8 mouse cellular contexts compared by ENCODE assay signal in the genomic region with DNA sequence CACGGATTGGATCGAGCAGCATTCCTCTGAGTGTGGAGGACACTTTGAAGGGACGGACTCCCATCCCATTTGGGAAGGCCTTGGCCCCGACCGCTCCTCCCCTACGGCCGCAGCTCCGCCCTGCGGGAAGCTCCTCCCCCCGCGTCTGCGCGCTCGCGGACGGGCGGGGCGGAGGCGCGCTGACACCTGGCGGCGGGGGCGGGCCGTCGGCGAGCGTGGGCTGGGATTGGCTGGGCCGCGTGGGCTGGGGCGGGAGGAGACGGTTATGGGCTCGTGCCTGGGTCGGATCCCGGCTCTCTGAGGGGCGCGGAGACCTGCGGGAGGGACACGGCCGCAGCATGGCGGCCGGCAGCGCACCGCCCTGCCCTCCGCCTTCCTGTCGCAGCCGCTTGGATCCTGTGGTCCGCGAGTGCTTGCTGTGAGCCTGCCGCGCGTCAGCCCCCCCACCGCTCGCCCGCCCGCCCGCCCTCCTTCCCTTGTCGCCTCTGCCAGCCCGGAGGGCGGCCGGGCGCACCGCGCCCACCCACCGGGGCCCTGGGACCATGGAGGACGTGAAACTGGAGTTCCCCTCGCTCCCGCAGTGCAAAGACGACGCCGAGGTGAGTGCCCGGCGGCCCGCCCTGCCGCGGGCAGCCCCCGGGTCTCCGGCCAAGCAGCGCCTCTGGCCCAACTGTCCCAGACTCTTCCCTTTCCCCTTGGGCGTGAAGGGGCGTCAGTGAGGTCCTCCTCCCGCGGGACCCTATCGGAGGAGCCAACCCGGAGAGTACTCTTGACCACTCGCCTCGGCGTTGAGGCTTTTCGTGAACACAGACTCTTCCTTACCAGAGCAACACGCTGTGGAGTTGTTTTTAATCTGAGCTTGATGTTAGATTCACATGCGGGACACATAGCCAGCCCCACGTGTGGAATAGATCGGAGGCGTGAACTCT. TPM values are rescaled to one million over a fixed set of nuclear protein-coding genes. Genes with fewer than 3 reads are reported as not detected.
A peak's percentile ranks its signal among the peaks of the same experiment; 100 is the strongest.
DNase-seq lines count a peak whose midpoint lies in the region; ATAC-seq lines count a peak whose summit lies in the region.

Gene Styx, plus strand, starts transcription at position 163 of the 929 bp plus-strand sequence.

- peak; percentile 98 for ATAC-seq in common myeloid progenitor, adult 5-6 weeks (replicated peaks; ENCODE audit: low read depth, poor library complexity, severe bottlenecking)

- H3K27me3 ChIP-seq in megakaryocyte, embryonic 14.5 days (replicated peaks), result no peaks in the 10 kb centered on the region

- H3K9me3 ChIP-seq in megakaryocyte, embryonic 14.5 days, result no peaks in the 10 kb centered on the region

- peaks cover 20% of the 10 kb centered on the region for H3K4me1 ChIP-seq in megakaryocyte, embryonic 14.5 days

- peaks cover 37% of the 10 kb centered on the region for H3K36me3 ChIP-seq in megakaryocyte, embryonic 14.5 days (replicated peaks; ENCODE audit: low read length)

- peak; percentile 97 for DNase-seq in ZHBTc4 (ENCODE audit: low read depth, low spot score)
- peak; percentile 93 to 94 for DNase-seq in gastrocnemius, adult 8-10 months (ENCODE audit: low spot score in 2 of 2)
- peak; percentile 33 for DNase-seq in hindlimb bud, embryonic 11.5 days (ENCODE audit: extremely low spot score, low read depth, low spot score)
- peak; percentile 83 to 88 for DNase-seq in left cerebral cortex, adult 8-10 months (ENCODE audit: low spot score in 2 of 2)
- peak; percentile 95 to 96 for DNase-seq in right cerebral cortex, postnatal 10 days (ENCODE audit: low spot score in 2 of 2)
- DNase-seq in urinary bladder, postnatal 25 days (ENCODE audit: low spot score), result peak; percentile 95

- peak within 1 kb of the TSS; percentile 95 for H3K4me3 ChIP-seq in megakaryocyte, embryonic 14.5 days (replicated peaks)

RNA-seq across cellular contexts. Expression of gene Styx, which starts in this region (rescaled TPM):
- total RNA-seq in common myeloid progenitor, adult 5-6 weeks (2017), result 19.3 and 26.5 TPM in 2 replicates
- 100 to 1,000 TPM in 1 of 4 experiments, 10 to 100 TPM in 3; 78.0 to 102 (median 92.9) TPM for total RNA-seq in gastrocnemius, adult 8-10 months (2022)
- total RNA-seq in left cerebral cortex, adult 8-10 months (2022), result 10 to 100 TPM; 13.7 to 20.5 (median 18.9) TPM
- polyA plus RNA-seq in megakaryocyte, embryonic 14.5 days (2012; ENCODE audit: insufficient read depth, low replicate concordance), result 46.9 and 201 TPM in 2 replicates

Comparison
In these comparisons a context has a peak if more than half of its experiments do, and no peak if none do; other contexts are left out.
1. Peak in every context shown above with its lines: DNase-seq, ATAC-seq and H3K4me3 ChIP-seq.
2. DNase-seq: peak in every context shown above with its lines; median percentile 97 in ZHBTc4; 96 in right cerebral cortex, postnatal 10 days; 95 in urinary bladder, postnatal 25 days; 94 in gastrocnemius, adult 8-10 months; 86 in left cerebral cortex, adult 8-10 months; 33 in hindlimb bud, embryonic 11.5 days.